Mouse (Mus musculus): Measurements from ENCODE around the gene Edrf1. TPM values are rescaled to one million over a fixed set of nuclear protein-coding genes. Genes with fewer than 3 reads are reported as not detected.
"Not testable (repeated sequence)": the region's sequence is repeated elsewhere in the genome, so short reads cannot be mapped to it uniquely, and the experiment has no call there.

Gene Edrf1
- total RNA-seq, 4 experiments from 2014 or later, result 9.4 to 11.3 (median 10.7) TPM

DNA sequence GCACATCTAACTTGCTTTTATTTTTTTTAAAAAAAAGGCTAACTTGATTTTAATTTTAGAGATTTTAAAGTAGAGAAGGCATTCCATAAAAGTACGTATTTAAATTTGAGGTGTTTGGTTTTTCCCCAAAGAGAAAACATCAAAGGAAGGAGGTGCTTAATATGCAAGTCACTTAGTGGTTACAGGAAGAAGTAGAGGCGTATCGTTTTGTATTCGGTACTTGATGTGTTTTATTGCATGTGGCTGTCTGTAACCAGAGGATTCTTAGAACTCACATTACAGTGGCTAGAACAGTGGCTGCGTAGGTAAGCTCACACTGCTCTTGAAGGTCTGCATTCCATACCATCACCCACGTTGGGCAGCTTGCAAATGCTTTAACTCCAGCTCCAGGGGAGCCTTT is 8.4 kb downstream of the Edrf1 start:
- no peak for DNase-seq (ENCODE audit: low spot score)

DNA sequence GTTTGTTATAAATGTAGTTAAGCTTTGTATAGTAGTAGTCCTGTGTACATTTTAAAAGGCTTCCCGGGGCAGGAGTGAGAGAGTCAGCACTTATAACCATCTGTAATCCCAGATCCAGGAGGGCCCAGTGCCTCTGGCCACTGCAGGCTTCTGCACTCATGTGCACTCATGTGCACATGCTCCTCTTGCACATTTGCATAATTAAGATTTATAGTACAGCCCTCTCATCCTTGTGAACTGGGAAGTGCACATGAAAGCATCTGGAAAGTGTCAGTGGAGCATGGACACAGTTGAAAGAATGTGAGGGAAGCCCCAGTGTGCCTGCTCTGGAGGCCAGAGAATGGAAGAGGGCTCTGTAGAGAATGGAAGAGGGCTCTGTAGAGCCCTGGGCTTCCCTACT is 25.1 kb downstream of the Edrf1 start:
- no peak for DNase-seq (ENCODE audit: low spot score)

DNA sequence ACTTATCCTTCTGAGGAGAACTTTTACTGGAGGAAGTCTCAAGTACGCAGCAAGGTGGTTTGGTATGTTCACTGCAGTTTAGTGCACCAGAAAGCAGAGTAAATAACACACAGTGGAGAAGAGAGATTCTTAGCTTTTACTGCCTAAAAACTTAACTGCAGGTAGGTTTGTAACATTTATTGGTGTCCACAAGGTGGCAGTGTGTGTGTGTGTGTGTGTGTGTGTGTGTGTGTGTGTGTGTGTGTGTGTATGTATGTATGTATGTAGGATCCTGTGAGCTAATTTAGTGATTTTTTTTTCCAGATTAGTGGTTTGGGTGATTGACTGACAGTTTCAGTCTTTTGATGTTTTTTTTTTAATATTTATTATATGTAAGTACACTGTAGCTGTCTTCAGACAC is 31.7 kb downstream of the Edrf1 start:
- DNase-seq (ENCODE audit: low spot score), result no peak

DNA sequence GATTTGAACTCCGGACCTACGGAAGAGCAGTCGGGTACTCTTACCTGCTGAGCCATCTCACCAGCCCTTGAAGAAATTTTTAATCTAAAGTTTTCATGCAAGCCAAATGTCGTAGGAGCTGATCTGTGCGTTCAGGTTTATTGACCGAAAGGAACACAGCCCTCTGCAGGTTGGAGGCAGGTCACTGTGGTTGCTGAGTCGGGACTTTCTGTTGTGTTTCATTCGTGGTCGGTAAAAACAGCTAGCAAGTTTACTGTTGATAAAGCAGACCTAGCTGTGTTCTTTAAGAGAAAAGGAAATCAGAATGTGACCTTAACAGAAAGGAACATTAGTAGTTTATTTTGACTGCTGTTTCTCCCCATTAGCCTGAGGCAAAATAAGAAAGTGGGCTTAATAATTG is 32.6 kb downstream of the Edrf1 start:
- DNase-seq (ENCODE audit: low spot score), result no peak

DNA sequence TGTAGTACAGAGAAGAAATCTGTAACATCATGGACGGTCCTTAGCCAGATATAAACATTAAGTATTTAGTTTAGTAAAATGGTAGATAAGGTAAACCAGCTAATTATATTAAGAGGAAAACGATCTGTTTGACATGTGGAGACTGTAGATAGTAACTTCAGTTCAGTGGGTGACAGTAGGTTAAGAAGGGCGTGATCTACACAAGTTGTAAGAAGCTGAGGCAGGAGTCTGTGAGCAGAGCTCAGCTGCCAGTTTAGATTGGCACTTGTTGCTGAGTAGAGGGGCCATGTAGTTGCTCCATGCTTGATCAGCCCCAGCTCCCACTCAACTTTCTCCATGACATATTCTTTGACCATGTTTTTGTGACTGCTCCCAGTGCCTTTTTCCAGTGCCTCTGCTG is 33.5 kb downstream of the Edrf1 start:
- DNase-seq (ENCODE audit: low spot score), result no peak

DNA sequence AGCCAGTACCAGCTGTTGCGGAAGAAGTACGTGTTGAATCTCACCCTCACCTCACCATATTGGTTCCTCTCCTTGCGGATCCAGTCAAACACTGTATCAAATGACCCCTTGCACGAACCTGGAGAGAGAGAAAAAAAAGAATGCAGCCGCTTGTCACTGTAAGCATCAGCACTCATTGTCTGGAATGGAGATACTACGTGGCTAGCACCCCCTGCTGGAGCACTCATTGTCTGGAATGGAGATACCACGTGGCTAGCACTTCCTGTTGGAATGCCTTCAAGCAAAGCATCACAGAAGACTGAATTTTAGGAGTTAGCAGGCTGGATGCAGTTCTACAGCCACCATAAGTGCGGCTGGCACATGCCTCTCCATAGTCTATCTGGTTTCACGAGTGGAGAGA is 38.7 kb downstream of the Edrf1 start:
- DNase-seq (ENCODE audit: low spot score), result no peak

DNA sequence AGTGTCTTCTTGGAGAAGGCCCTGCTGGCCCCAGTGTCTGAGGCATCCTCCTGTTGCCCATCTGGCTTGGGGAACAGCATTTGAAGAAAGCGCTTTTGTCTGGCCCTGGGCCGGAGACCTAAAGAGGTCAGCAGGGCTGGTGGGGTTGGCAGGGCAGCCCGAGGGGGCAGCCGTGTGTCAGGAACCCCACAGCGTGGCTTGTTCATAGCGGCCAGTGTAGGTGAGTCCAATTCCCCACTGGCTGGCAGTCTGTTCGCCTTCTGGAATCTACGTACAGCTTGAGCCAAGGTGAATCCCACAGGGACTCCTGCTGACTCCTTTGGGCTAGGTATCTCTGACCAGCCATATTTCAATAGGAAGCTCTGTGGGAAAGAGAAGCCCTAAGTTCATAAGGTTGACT is 41.4 kb downstream of the Edrf1 start:
- no peak for DNase-seq (ENCODE audit: low spot score)

DNA sequence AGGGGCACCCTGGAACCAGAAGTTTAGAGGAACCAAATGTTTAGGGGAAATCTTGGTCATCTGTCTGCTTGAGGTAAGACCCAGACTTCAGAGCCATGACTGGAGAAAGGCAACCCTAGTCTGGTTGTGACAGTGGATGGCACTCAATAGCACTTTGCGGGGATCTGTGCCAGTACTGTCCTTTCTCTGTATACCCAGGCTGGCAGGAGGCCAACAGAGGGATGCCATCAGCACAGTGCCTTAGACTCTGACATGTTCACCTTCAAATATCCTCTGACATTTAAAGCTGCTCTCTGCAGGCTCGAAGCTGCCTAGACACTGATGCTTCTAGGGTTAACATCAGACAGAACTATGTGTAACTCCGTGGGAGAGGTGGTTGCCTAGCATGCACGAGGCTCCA is 42.1 kb downstream of the Edrf1 start:
- DNase-seq (ENCODE audit: low spot score), result no peak

DNA sequence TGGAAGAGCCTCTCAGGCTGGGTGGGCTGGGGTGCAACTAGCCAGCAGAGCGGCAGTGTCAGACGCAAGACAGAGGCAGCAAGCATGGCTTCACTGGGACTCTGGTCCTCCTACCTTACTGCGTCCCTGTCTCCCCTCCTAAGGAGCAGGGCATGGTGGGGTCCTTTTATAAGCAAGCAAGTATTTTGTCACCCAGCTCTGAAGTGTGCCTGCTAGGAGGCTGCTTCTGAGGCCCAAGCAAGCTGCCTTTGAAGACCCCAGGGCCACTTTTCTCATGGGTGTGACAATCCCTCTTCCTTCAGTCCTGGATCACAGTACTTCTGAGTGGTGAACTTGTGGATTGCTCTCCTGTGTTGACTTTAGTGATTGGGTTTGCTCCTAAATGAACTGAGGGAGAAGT is 42.6 kb downstream of the Edrf1 start, which contains the start of gene Mmp21:
Gene Mmp21 (minus strand): TSS at position 101 of the 400 bp plus-strand sequence.
- DNase-seq (ENCODE audit: low spot score), result no peak

DNA sequence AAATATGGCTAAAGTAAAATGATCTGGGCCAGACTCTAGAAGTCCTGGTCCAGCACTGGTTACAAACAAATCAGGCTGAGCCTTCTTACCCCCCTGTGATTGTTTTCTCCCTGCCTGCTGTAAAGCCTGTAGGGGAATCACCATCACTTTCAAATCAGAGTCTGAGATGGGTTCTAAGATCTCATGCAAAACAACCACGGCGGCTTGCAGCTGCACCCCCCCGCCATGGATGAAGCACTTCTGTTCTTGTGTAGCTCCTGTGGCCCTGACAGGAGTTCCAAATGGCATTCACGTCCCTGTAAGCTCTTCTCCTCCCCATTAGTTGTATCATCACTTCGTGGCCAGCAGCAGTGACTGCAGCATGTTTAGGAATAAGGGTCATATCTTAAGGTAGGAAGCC is 46.3 kb downstream of the Edrf1 start:
- DNase-seq (ENCODE audit: low spot score), result no peak

DNA sequence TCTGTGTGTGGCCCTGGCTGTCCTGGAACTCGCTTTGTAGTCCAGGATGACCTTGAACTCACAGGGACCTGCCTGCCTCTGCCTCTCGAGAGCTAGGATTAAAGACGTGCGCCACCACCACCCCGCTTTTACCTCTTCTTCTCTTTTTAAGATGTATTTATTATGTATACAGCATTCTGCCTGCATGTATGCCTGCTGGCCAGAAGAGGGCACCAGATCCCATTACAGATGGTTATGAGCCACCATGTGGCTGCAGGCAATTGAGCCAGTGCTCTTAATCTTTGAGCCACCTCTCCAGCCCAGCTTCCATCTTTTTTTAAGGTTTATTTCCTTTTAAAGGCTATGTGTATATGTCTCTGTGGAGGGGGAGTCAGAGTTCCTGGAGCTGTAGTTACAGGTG is 46.8 kb downstream of the Edrf1 start:
- no peak for DNase-seq (ENCODE audit: low spot score)

DNA sequence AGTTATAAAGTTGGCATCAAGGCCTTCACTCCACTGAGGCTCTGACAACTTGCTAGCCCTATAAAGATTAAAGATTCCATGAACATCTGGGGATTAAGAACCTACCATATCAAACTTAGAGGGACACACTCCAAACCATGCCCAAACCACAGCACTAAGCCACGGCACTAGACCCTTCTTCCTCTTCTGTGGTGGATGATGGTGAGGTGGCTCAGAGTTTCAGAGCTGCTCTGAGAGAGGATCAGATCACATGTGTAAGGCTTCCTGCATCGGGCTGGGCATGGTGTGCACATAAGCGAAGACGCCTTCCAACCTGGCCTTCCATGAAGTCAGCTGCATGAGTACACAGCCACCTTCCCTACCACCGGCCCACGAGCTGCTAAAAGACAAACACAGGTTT is 47.4 kb downstream of the Edrf1 start:
- no peak for DNase-seq (ENCODE audit: low spot score)

DNA sequence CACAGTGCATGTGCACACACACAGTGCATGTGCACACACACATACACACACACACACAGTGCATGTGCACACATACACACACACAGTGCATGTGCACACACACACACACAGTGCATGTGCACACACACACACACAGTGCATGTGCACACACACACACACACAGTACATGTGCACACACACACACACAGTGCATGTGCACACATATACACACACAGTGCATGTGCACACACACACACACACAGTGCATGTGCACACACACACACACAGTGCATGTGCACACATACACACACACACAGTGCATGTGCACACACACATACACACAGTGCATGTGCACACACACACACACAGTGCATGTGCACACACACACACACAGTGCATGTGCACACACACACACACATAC is 48.3 kb downstream of the Edrf1 start:
- not testable (repeated sequence) for DNase-seq (ENCODE audit: low spot score)

DNA sequence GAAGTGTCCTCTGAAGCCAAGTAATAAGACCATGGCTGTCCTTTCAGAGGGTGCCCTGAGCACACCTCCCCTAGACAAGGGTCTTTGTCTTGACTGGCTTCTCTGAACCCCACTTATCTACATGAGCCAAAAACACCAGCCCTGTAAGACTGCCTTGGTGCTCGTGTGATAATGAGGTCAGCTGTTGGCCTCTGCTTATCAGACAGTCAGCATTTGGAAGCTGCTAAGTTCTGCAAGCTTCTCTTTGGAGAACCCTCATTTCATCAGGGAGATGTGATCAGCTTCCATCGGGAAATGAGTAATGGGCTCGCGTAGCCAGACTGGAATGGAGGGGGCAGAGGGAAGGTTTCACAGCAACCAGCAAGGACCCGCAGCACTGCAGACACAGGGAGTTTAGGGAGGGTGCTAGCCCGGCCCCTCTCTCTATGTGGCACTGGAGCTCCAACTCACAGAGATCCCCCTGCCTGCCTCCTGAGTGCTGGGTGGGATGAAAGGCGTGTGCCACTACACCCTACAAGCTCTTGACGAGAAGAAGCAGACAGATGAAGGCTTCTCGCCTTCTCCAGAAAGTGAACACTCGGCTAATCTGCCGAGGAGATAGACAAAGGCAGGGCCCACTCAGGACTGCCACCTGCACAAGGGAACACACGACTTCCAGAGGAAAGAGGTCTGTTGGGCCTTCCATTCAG is 60.8 kb downstream of the Edrf1 start:
- no peak for DNase-seq (ENCODE audit: low spot score)

DNA sequence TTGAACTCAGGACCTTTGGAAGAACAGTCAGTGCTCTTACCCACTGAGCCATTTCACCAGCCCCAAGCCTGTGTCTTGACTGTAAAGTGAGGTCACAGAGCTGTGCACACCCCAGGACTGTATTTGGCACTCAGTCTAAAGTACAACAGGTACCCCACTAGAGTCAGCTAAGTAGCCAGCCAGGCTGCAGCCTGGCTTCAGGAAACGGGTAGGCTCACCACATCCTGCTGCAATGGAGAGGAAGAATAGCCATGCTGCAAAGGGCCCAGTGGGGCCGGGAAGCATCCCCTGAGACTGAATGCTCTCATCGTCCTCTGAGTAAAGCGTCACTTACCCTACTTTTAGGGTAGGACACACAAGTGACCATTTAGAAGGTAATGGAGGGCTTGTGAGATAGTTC is 62.5 kb downstream of the Edrf1 start:
- DNase-seq (ENCODE audit: low spot score), result no peak

DNA sequence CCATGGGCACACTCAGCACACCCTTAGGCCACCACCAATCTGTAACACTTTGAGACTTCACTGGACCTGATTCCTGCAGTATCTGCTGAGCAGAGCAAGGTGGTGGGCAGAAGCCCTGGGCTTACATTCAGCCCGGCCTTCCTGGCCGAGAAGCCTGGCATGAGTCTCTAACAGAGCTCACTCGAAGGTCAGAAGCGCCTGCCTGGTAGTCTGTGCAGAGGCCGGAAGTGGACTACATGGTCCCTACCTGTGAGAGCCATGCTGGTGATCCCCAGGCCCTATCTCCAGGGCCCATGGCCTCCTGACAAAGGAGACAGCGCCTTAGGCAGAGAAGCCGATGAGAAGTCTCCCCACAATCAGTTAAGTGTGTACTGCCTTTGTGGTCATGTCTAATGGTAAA is 64.0 kb downstream of the Edrf1 start:
- no peak for DNase-seq (ENCODE audit: low spot score)

DNA sequence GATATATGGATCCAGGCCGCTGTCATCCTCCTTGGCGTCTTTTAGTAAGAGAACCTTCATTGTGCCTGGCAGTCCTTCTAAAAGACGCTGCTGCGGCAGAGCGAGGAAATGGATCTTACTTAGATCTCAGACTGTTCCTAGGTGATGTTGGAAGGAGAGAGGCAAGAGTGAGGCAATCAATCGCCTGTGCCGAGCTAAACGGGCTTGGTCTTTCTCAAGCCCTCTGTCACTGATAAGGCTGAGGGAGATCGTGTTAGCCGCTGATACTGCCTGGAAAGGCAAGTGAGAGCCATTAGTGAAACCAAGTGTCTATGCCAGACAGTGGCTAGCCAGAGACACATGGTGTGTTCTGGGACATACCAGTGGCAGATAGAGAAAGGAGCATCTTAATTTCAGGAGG is 65.0 kb downstream of the Edrf1 start:
- DNase-seq (ENCODE audit: low spot score), result no peak

DNA sequence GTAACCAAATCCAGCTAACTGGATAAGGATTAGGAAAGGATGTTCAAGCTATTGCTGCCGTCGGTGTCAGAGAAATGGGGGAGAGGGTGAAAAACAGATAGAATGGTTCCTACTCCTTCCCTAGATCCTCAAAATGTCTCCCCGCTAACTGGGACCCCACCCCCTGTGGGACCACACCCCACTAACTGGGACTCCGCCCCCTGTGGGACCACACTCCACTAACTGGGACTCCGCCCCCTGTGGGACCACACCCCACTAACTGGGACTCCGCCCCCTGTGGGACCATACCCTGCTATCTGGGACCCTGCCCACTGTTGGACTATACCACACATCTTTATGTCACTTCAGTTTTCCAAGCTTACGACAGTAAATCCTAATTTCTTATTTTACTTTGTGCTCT is 66.6 kb downstream of the Edrf1 start:
- no peak for DNase-seq (ENCODE audit: low spot score)

DNA sequence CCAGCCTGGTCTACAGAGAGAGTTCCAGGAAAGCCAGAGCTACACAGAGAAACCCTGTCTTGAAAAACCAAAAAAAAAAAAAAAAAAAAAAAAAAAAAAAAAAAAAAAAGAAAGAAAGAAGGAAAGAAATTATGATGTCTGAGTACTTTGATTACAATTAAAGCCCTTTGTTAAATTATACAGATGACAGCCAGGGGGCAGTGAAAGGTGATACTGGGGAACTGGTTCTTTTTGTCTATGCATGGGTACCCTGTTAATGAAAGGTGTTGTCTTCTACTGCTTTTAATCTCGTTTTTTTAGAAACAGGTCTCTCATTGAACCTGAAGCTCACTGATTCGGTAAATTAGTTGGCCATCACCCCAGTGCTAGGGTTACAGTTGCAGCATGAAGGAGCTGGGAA is 70.0 kb downstream of the Edrf1 start:
- peak; percentile 28 for DNase-seq (ENCODE audit: low spot score)

DNA sequence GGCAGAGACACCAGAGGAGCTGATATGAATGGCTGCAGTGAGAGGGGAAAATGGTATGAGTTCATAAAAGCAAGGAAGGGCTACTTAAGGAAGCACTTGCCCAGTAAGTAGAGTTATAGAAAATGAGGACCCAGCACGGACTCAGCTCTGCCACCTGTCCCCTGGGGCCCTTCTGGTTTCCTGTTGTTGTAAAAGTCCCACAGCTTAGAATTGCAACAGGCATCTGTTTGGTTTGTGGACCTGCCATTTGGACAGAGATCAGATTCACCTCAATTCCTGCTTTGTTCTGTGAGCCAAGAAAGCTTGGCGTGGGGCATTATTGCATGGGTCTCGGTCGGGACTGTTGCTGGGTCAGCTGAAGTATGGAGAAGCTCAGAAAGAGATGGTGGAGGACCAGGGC is 78.0 kb downstream of the Edrf1 start:
- no peak for DNase-seq (ENCODE audit: low spot score)

DNA sequence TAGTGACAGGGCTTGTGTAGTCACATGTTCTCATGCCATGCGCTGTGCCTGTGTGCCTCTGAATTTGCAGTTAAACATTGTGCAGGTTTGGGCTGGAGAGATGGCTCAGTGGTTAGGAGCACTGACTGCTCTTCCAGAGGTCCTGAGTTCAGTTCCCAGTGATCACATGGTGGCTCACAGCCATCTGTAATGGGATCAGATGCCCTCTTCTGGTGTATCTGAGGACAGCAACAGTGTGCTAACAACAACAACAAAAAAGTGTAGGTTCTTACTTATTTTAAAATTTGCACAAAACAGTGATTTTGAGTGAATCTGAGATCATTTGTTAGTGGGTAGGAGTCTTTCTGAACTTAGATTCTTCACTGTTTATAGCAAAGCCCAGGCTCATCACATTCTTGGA is 81.2 kb downstream of the Edrf1 start:
- DNase-seq (ENCODE audit: low spot score), result no peak

DNA sequence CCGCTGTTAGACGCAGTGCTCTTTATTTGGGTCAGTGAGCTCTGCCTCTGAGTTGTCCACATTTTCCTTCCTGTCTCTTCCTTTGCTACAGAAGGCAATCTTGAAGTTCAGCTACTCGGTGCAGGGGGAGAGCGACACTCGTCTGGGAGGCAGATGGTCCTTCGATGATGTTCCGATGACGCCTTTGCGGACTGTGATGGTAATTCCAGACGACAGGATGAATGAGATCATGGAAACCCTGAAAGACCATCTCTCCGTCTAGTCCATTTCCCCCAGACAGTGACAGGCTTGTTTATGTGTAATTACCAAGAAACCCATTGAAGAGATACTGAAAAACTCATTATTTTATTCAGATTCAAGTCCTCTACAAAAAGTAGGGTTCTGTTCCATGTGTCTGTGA is 83.3 kb downstream of the Edrf1 start:
- DNase-seq (ENCODE audit: low spot score), result no peak

All from heart, adult 8-10 months (tissue).